Mouse (Mus musculus) intestine, embryonic 16.5 days (tissue): Measurements from ENCODE around the gene Cxcr5. TPM values are rescaled to one million over a fixed set of nuclear protein-coding genes. Genes with fewer than 3 reads are reported as not detected.

ENCODE experiments used
- ATAC-seq: fragments of 200-750 bp; cut with Nextera tagmentation; 2 replicates; pipeline ENCODE4 v1.8.0; 2017; ENCODE audit warnings: moderate TSS enrichment, moderate library complexity
- H3K27ac ChIP-seq: fragments of 300-500 bp; sonication (generic); 2 replicates; pipeline ENCODE4 v1.5.1; 2014; ENCODE audit warnings: mild to moderate bottlenecking, low read length
- H3K27me3 ChIP-seq: fragments of 300-500 bp; sonication (generic); replicated peaks from 2 replicates; pipeline ENCODE4 v1.6.1; 2014; ENCODE audit warnings: low read length, control low read depth, mixed read lengths; ENCODE audit not compliant: control insufficient read depth, insufficient read depth
- H3K36me3 ChIP-seq: fragments of 300-500 bp; sonication (generic); 2 replicates; pipeline ENCODE4 v1.6.1; 2014; ENCODE audit warnings: low read length, control low read depth; ENCODE audit not compliant: control insufficient read depth, insufficient read depth
- H3K4me1 ChIP-seq: fragments of 300-500 bp; sonication (generic); 2 replicates; pipeline ENCODE4 v1.6.1; 2014; ENCODE audit warnings: low read length, control low read depth, mixed read lengths; ENCODE audit not compliant: control insufficient read depth, insufficient read depth
- H3K4me2 ChIP-seq: fragments of 300-500 bp; sonication (generic); 2 replicates; pipeline ENCODE4 v1.6.1; 2014; ENCODE audit warnings: low read depth, low read length, control low read depth
- H3K4me3 ChIP-seq: fragments of 300-500 bp; sonication (generic); 2 replicates; pipeline ENCODE4 v1.5.1; 2014; ENCODE audit warnings: mild to moderate bottlenecking, low read length
- H3K9ac ChIP-seq: fragments of 300-500 bp; sonication (generic); 2 replicates; pipeline ENCODE4 v1.6.1; 2014; ENCODE audit warnings: low read depth, low read length
- H3K9me3 ChIP-seq: fragments of 300-500 bp; sonication (generic); 2 replicates; pipeline ENCODE4 v1.6.1; 2016; ENCODE audit warnings: low read length, control low read depth; ENCODE audit not compliant: control insufficient read depth
- WGBS: fragments of 180-500 bp; shearing (Covaris S2); extraction: QIAGEN DNeasy Blood & Tissue Kit; methylation state at CpG from one replicate; pipeline ENCODE4 v1.1.7; 2014; 5-methylcytosine and 5-hydroxymethylcytosine counted together
- polyA plus RNA-seq: library from polyadenylated mRNA; unstranded; fragments of >200 nt; fragmentation: Nextera tagmentation; extraction: Ambion mirVana; gene quantifications from 2 replicates; pipeline ENCODE4 v1.2.1, GENCODE M21; 2015

Cxcr5 gene
- polyA plus RNA-seq, 1 experiment from 2014 or later: 1.1 TPM

GRCm38 (mm10) chr9:44602766-44603165, 41.1 kb upstream of the Cxcr5 start:
- ATAC-seq: no peak
- Histone ChIP-seq H3K4me3 (peak overlapping the region; percentile 99), H3K27ac (peak overlapping the region; percentile 9; the same call in 1 of the 2 replicates), H3K36me3 (no peaks in the 10 kb centered on the region; the same call in 1 of the 2 replicates), H3K4me2 (peak overlapping the region; percentile 59), H3K27me3 (no peaks in the 10 kb centered on the region), H3K4me1 (peaks cover 19% of the 10 kb centered on the region), H3K9me3 (no peaks in the 10 kb centered on the region), H3K9ac (peak overlapping the region; percentile 100)
- WGBS: 72% methylated on average over 6 of the region's 6 CpGs

GRCm38 (mm10) chr9:44600801-44601200, 39.1 kb upstream of the Cxcr5 start:
- no peak overlapping the region for H3K27ac ChIP-seq
- no peaks in the 10 kb centered on the region for H3K27me3 ChIP-seq
- H3K9ac ChIP-seq: no peak overlapping the region
- H3K9me3 ChIP-seq: no peaks in the 10 kb centered on the region
- H3K4me1 ChIP-seq: peaks cover 17% of the 10 kb centered on the region
- no peak for ATAC-seq
- no peaks in the 10 kb centered on the region for H3K36me3 ChIP-seq
- H3K4me3 ChIP-seq: no peak overlapping the region
- 85% methylated on average over 6 of the region's 6 CpGs for WGBS
- H3K4me2 ChIP-seq: no peak overlapping the region

- Histone ChIP-seq H3K27ac (0 out of 2 replicates have a peak overlapping the region, but pooled peaks have one; percentile 62), H3K4me1 (peaks cover 17% of the 10 kb centered on the region), H3K4me2 (peak overlapping the region; percentile 58), H3K9me3 (no peaks in the 10 kb centered on the region), H3K4me3 (peak overlapping the region; percentile 28; the same call in 1 of the 2 replicates), H3K36me3 (no peaks in the 10 kb centered on the region), H3K9ac (0 out of 2 replicates have a peak overlapping the region, but pooled peaks have one; percentile 38), H3K27me3 (no peaks in the 10 kb centered on the region)
- WGBS: 25% methylated on average over 4 of the region's 6 CpGs
- ATAC-seq: no peak
Observed at GRCm38 (mm10) chr9:44599616-44600015, 37.9 kb upstream of the Cxcr5 start.

- peak; percentile 61 for ATAC-seq
- no peaks in the 10 kb centered on the region for H3K9me3 ChIP-seq
- peak overlapping the region; percentile 28; the same call in 1 of the 2 replicates for H3K4me3 ChIP-seq
- H3K27me3 ChIP-seq: no peaks in the 10 kb centered on the region
- peak overlapping the region; percentile 38; the same call in 1 of the 2 replicates for H3K9ac ChIP-seq
- H3K27ac ChIP-seq: peak overlapping the region; percentile 62
- H3K4me1 ChIP-seq: peaks cover 17% of the 10 kb centered on the region
- H3K36me3 ChIP-seq: no peaks in the 10 kb centered on the region
- WGBS: 4% methylated on average over 18 of the region's 18 CpGs
- peak overlapping the region; percentile 58 for H3K4me2 ChIP-seq
Observed at GRCm38 (mm10) chr9:44598899-44599495, 37.3 kb upstream of the Cxcr5 start.

GRCm38 (mm10) chr9:44597742-44598141, 36.1 kb upstream of the Cxcr5 start:
- Histone ChIP-seq H3K4me1 (peaks cover 13% of the 10 kb centered on the region), H3K36me3 (no peaks in the 10 kb centered on the region), H3K4me2 (no peak overlapping the region), H3K9ac (no peak overlapping the region), H3K27ac (no peak overlapping the region), H3K27me3 (no peaks in the 10 kb centered on the region), H3K4me3 (no peak overlapping the region), H3K9me3 (no peaks in the 10 kb centered on the region)
- no peak for ATAC-seq
- 89% methylated on average over 2 of the region's 2 CpGs for WGBS

- H3K9ac ChIP-seq: no peak overlapping the region
- no peak for ATAC-seq
Observed at GRCm38 (mm10) chr9:44595537-44595930, 33.9 kb upstream of the Cxcr5 start.

GRCm38 (mm10) chr9:44594901-44595536, 33.3 kb upstream of the Cxcr5 start:
- no peaks in the 10 kb centered on the region for H3K36me3 ChIP-seq
- H3K4me1 ChIP-seq: peaks cover 12% of the 10 kb centered on the region
- no peaks in the 10 kb centered on the region for H3K27me3 ChIP-seq
- WGBS: 69% methylated on average over 9 of the region's 9 CpGs
- H3K4me2 ChIP-seq: no peak overlapping the region
- no peak overlapping the region for H3K9ac ChIP-seq
- ATAC-seq: 0 out of 2 replicates have a peak, but pooled peaks have one; percentile 45
- H3K9me3 ChIP-seq: no peaks in the 10 kb centered on the region
- H3K4me3 ChIP-seq: no peak overlapping the region
- peak overlapping the region; percentile 15; the same call in 1 of the 2 replicates for H3K27ac ChIP-seq

More at GRCm38 (mm10) chr9:44595537-44595930, 33.9 kb upstream of the Cxcr5 start:
- Histone ChIP-seq H3K4me1 (peaks cover 12% of the 10 kb centered on the region), H3K36me3 (no peaks in the 10 kb centered on the region), H3K4me2 (no peak overlapping the region), H3K4me3 (no peak overlapping the region), H3K27me3 (no peaks in the 10 kb centered on the region), H3K9me3 (no peaks in the 10 kb centered on the region), H3K27ac (no peak overlapping the region)
- 56% methylated on average over 1 of the region's 1 CpGs for WGBS

GRCm38 (mm10) chr9:44593886-44594285, 32.2 kb upstream of the Cxcr5 start:
- 69% methylated on average over 4 of the region's 4 CpGs for WGBS
- H3K9ac ChIP-seq: no peak overlapping the region
- no peak overlapping the region for H3K4me2 ChIP-seq
- no peak for ATAC-seq
- H3K27ac ChIP-seq: no peak overlapping the region
- H3K9me3 ChIP-seq: no peaks in the 10 kb centered on the region
- H3K4me3 ChIP-seq: no peak overlapping the region
- H3K27me3 ChIP-seq: no peaks in the 10 kb centered on the region
- no peaks in the 10 kb centered on the region for H3K36me3 ChIP-seq
- peaks cover 3% of the 10 kb centered on the region for H3K4me1 ChIP-seq

- no peak for ATAC-seq
- WGBS: 93% methylated on average over 4 of the region's 4 CpGs
- no peak overlapping the region for H3K27ac ChIP-seq
Observed at GRCm38 (mm10) chr9:44593221-44593620, 31.5 kb upstream of the Cxcr5 start.

More at GRCm38 (mm10) chr9:44593221-44593620, 31.5 kb upstream of the Cxcr5 start:
- no peaks in the 10 kb centered on the region for H3K27me3 ChIP-seq
- no peaks in the 10 kb centered on the region for H3K9me3 ChIP-seq
- no peak overlapping the region for H3K4me2 ChIP-seq
- no peaks in the 10 kb centered on the region for H3K4me1 ChIP-seq
- H3K9ac ChIP-seq: no peak overlapping the region
- no peak overlapping the region for H3K4me3 ChIP-seq
- no peaks in the 10 kb centered on the region for H3K36me3 ChIP-seq
